Mouse (Mus musculus) brain, embryonic 14.5 days (tissue): Measurements from ENCODE around the gene Krtdap.

ENCODE experiments used
- CTCF ChIP-seq: fragments of 200-500 bp; IDR thresholded peaks from 2 replicates; pipeline ENCODE4 v1.5.1; 2012; ENCODE audit warnings: inconsistent platforms, mild to moderate bottlenecking, moderate library complexity, borderline replicate concordance; ENCODE audit not compliant: insufficient read depth, insufficient read length; ENCODE audit errors: extremely low read depth
- POLR2A ChIP-seq: fragments of 200-500 bp; IDR thresholded peaks from 2 replicates; pipeline ENCODE4 v1.6.1; 2012; ENCODE audit warnings: mild to moderate bottlenecking, inconsistent platforms, borderline replicate concordance; ENCODE audit not compliant: poor library complexity, insufficient read depth, insufficient read length, severe bottlenecking; ENCODE audit errors: extremely low read depth

- no peak for TF ChIP-seq POLR2A
- TF ChIP-seq CTCF: no peak
Measured at GRCm38 (mm10) chr7:30757001-30757400, 30.7 kb upstream of the Krtdap start.
